Mouse (Mus musculus): Measurements from ENCODE around the gene Gtf3c5. TPM values are rescaled to one million over a fixed set of nuclear protein-coding genes. Genes with fewer than 3 reads are reported as not detected.

Gtf3c5 gene
- polyA plus RNA-seq, 1 experiment, result 13.7 TPM

GRCm38 (mm10) chr2:28610716-28611406, 27.3 kb upstream of the Gtf3c5 start:
- WGBS, result 83% methylated on average over 12 of the region's 12 CpGs

GRCm38 (mm10) chr2:28609851-28610250, 26.3 kb upstream of the Gtf3c5 start:
- Histone ChIP-seq H3K36me3 (ENCODE audit: control insufficient read depth, insufficient read depth, low read length) (no peaks in the 10 kb centered on the region), H3K27me3 (ENCODE audit: control insufficient read depth, insufficient read depth, low read length) (no peaks in the 10 kb centered on the region), H3K4me3 (ENCODE audit: low read depth, low read length) (no peak overlapping the region), H3K4me1 (ENCODE audit: control insufficient read depth, insufficient read depth, insufficient read length, low read length) (no peaks in the 10 kb centered on the region; the same call in 1 of the 2 replicates), H3K27ac (ENCODE audit: insufficient read depth, low read depth, low read length) (no peak overlapping the region)
- TF ChIP-seq CTCF (IDR thresholded peaks at IDR 0.05; ENCODE audit: extremely low read depth, insufficient read length, insufficient replicate concordance, low read depth, low read length) (no peak), POLR2A (IDR thresholded peaks at IDR 0.05; ENCODE audit: low read depth, low read length) (no peak)
- 76% methylated on average over 10 of the region's 10 CpGs for WGBS

More at GRCm38 (mm10) chr2:28610716-28611406, 27.3 kb upstream of the Gtf3c5 start:
- Histone ChIP-seq H3K36me3 (ENCODE audit: control insufficient read depth, insufficient read depth, low read length) (no peaks in the 10 kb centered on the region), H3K27me3 (ENCODE audit: control insufficient read depth, insufficient read depth, low read length) (no peaks in the 10 kb centered on the region), H3K27ac (ENCODE audit: insufficient read depth, low read depth, low read length) (no peak overlapping the region), H3K4me1 (ENCODE audit: control insufficient read depth, insufficient read depth, insufficient read length, low read length) (no peaks in the 10 kb centered on the region; the same call in 1 of the 2 replicates), H3K4me3 (ENCODE audit: low read depth, low read length) (no peak overlapping the region)
- no peak for TF ChIP-seq POLR2A (IDR thresholded peaks at IDR 0.05; ENCODE audit: low read depth, low read length)
- TF ChIP-seq CTCF (IDR thresholded peaks at IDR 0.05; ENCODE audit: extremely low read depth, insufficient read length, insufficient replicate concordance, low read depth, low read length), result no peak

DNA sequence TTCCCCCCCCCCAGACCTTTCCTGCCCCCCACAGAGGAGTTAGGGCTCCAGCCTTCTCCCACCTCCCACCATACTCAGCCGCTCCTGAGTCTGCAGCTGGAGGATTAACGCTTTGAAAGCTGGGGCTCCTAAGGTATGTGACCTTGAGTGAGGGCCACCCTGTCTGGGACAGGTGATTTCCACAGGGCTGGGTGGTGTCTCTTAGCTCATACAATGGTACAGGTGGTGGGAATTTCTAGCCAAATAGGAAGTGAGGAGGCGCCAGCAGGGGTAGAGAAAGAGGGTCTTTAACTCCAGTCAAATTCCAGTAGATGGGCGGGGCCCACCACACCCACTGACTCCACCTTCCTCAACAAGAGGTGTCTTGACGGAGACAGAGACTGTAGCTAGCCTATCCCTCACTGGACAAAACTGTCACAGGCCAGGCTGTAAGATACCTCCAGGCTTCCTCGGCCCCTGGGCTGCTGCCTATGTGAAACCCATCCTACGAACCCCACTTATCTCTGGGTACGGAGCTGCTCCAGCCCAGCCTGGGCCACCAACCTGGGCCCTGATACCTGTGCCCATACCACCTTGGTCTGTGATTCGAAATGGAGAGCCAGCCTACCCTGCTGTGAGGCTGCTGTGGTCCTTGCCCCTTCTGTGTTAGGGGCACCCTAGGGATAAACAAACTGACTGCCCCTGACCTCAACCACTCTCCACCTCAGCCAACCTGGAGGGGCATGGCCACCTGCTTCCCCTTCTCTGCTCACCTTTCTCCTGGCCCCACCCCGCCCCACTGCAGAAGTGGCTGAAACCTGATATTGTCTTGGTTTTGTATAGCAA, 24.0 kb upstream of the Gtf3c5 start:
- H3K4me1 ChIP-seq (ENCODE audit: control insufficient read depth, insufficient read depth, insufficient read length, low read length), result no peaks in the 10 kb centered on the region; the same call in 1 of the 2 replicates
- TF ChIP-seq CTCF (IDR thresholded peaks at IDR 0.05; ENCODE audit: extremely low read depth, insufficient read length, insufficient replicate concordance, low read depth, low read length) (no peak), POLR2A (IDR thresholded peaks at IDR 0.05; ENCODE audit: low read depth, low read length) (no peak)
- H3K4me3 ChIP-seq (ENCODE audit: low read depth, low read length), result no peak overlapping the region
- H3K27me3 ChIP-seq (ENCODE audit: control insufficient read depth, insufficient read depth, low read length), result no peaks in the 10 kb centered on the region
- no peak overlapping the region for H3K27ac ChIP-seq (ENCODE audit: insufficient read depth, low read depth, low read length)
- 50% methylated on average over 10 of the region's 10 CpGs for WGBS
- H3K36me3 ChIP-seq (ENCODE audit: control insufficient read depth, insufficient read depth, low read length), result no peaks in the 10 kb centered on the region

DNA sequence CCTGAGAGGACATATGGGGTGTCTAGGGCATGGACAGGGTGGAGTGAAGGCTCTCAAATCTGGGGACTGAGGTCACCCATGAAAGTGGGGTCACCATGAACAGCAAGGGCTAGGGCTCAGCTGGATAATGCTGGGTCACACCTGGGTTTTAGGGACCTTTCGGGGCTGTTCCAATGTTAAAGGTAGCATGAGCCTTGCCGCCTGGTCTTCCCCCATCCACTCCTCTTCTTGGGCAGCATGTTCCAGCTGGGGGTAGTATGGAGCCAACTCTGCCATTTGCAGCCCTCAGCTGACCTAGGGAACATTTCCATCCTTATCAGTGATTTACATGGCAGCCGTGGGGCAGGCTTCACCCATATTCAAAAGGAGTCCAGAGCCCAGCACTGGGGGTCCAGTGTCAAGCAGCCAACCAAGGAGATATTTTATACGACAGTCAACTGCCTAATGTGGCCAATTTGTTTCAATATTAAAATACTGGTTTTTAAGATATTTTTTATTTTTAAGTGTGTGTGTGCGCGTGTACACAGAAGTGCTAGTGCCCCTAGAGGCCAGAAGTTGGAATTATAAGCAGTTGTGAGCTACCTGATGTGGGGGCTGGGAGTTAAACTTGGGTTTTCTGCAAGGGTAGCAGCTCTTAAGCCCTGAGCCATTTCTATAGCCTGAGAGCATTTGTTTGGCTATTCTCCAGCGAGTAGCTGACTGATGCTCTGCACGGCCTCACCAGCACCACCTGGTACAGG, 23.2 kb upstream of the Gtf3c5 start:
- WGBS, result 61% methylated on average over 8 of the region's 8 CpGs
- H3K4me3 ChIP-seq (ENCODE audit: low read depth, low read length), result no peak overlapping the region

GRCm38 (mm10) chr2:28605789-28606541, 22.4 kb upstream of the Gtf3c5 start:
- Histone ChIP-seq H3K27ac (ENCODE audit: insufficient read depth, low read depth, low read length) (no peak overlapping the region), H3K27me3 (ENCODE audit: control insufficient read depth, insufficient read depth, low read length) (no peaks in the 10 kb centered on the region), H3K36me3 (ENCODE audit: control insufficient read depth, insufficient read depth, low read length) (no peaks in the 10 kb centered on the region), H3K4me3 (ENCODE audit: low read depth, low read length) (no peak overlapping the region), H3K4me1 (ENCODE audit: control insufficient read depth, insufficient read depth, insufficient read length, low read length) (no peaks in the 10 kb centered on the region; the same call in 1 of the 2 replicates)
- WGBS, result 75% methylated on average over 14 of the region's 14 CpGs
- TF ChIP-seq CTCF (IDR thresholded peaks at IDR 0.05; ENCODE audit: extremely low read depth, insufficient read length, insufficient replicate concordance, low read depth, low read length) (no peak), POLR2A (IDR thresholded peaks at IDR 0.05; ENCODE audit: low read depth, low read length) (no peak)

More for the DNA sequence above, 23.2 kb upstream of the Gtf3c5 start:
- Histone ChIP-seq H3K36me3 (ENCODE audit: control insufficient read depth, insufficient read depth, low read length) (no peaks in the 10 kb centered on the region), H3K27me3 (ENCODE audit: control insufficient read depth, insufficient read depth, low read length) (no peaks in the 10 kb centered on the region), H3K4me1 (ENCODE audit: control insufficient read depth, insufficient read depth, insufficient read length, low read length) (no peaks in the 10 kb centered on the region; the same call in 1 of the 2 replicates), H3K27ac (ENCODE audit: insufficient read depth, low read depth, low read length) (no peak overlapping the region)
- no peak for TF ChIP-seq POLR2A (IDR thresholded peaks at IDR 0.05; ENCODE audit: low read depth, low read length)
- TF ChIP-seq CTCF (IDR thresholded peaks at IDR 0.05; ENCODE audit: extremely low read depth, insufficient read length, insufficient replicate concordance, low read depth, low read length), result no peak

- Histone ChIP-seq H3K27me3 (ENCODE audit: control insufficient read depth, insufficient read depth, low read length) (no peaks in the 10 kb centered on the region), H3K27ac (ENCODE audit: insufficient read depth, low read depth, low read length) (no peak overlapping the region), H3K36me3 (ENCODE audit: control insufficient read depth, insufficient read depth, low read length) (no peaks in the 10 kb centered on the region), H3K4me3 (ENCODE audit: low read depth, low read length) (no peak overlapping the region), H3K4me1 (ENCODE audit: control insufficient read depth, insufficient read depth, insufficient read length, low read length) (no peaks in the 10 kb centered on the region; the same call in 1 of the 2 replicates)
- TF ChIP-seq POLR2A (IDR thresholded peaks at IDR 0.05; ENCODE audit: low read depth, low read length) (no peak), CTCF (IDR thresholded peaks at IDR 0.05; ENCODE audit: extremely low read depth, insufficient read length, insufficient replicate concordance, low read depth, low read length) (no peak)
- WGBS, result 65% methylated on average over 5 of the region's 5 CpGs
Measured at GRCm38 (mm10) chr2:28603542-28603941, 20.0 kb upstream of the Gtf3c5 start.

Data from small intestine, adult 2 months (tissue).